Mouse (Mus musculus) C2C12 (cell line): Measurements from ENCODE around the gene Tnfsf14.

Experiments
- CEBPB ChIP-seq: IDR thresholded peaks from one replicate; pipeline ENCODE4 v1.6.1; 2011; ENCODE audit warnings: low read depth, mild to moderate bottlenecking, control low read depth, moderate library complexity
- CTCF ChIP-seq: IDR thresholded peaks from one replicate; pipeline ENCODE4 v1.5.1; 2011; ENCODE audit not compliant: control insufficient read depth, insufficient read depth, insufficient read length
- MAX ChIP-seq: IDR thresholded peaks from one replicate; pipeline ENCODE4 v1.6.1; 2011; ENCODE audit warnings: mild to moderate bottlenecking, control low read depth
- MYOD1 ChIP-seq: IDR thresholded peaks from one replicate; pipeline ENCODE4 v1.6.1; 2011; ENCODE audit warnings: low read depth; ENCODE audit not compliant: control insufficient read depth, insufficient read length
- MYOG ChIP-seq: IDR thresholded peaks from one replicate; pipeline ENCODE4 v1.6.1; 2011; ENCODE audit not compliant: control insufficient read depth, insufficient read length; ENCODE audit errors: extremely low read depth
- USF1 ChIP-seq: IDR thresholded peaks from one replicate; pipeline ENCODE4 v1.6.1; 2011; ENCODE audit warnings: low read depth, mild to moderate bottlenecking, control low read depth, moderate library complexity

- no peak for TF ChIP-seq MAX
- TF ChIP-seq CTCF: no peak
- TF ChIP-seq USF1: no peak
- no peak for TF ChIP-seq MYOD1
- TF ChIP-seq CEBPB: no peak
- no peak for TF ChIP-seq MYOG
Measured at GRCm38 (mm10) chr17:57209330-57209729, 15.4 kb upstream of the Tnfsf14 start.
